Comparison of ENCODE assay signal across 8 mouse cellular contexts in genomic region chr10:95475923-95476322, GRCm38 (mm10). TPM values are rescaled to one million over a fixed set of nuclear protein-coding genes. Genes with fewer than 3 reads are reported as not detected.
A peak's percentile ranks its signal among the peaks of the same experiment; 100 is the strongest.
DNase-seq lines count a peak whose midpoint lies in the region; ATAC-seq lines count a peak whose summit lies in the region.

No protein-coding gene starts in this region.

- H3K4me1 ChIP-seq in heart, embryonic 11.5 days (ENCODE audit: control insufficient read depth, insufficient read depth, low read length), result no peaks in the 10 kb centered on the region
- H3K4me1 ChIP-seq in intestine, embryonic 15.5 days (replicated peaks), result no peaks in the 10 kb centered on the region
- peaks cover 2% of the 10 kb centered on the region; the same call in 1 of the 2 replicates for H3K4me1 ChIP-seq in midbrain, embryonic 15.5 days

- no peak overlapping the region for H3K4me3 ChIP-seq in heart, embryonic 11.5 days (ENCODE audit: low read depth, low read length)
- no peak overlapping the region for H3K4me3 ChIP-seq in intestine, embryonic 15.5 days (replicated peaks)
- no peak overlapping the region for H3K4me3 ChIP-seq in midbrain, embryonic 15.5 days

- no peaks in the 10 kb centered on the region for H3K36me3 ChIP-seq in heart, embryonic 11.5 days (ENCODE audit: control insufficient read depth, insufficient read depth, low read length)
- no peaks in the 10 kb centered on the region for H3K36me3 ChIP-seq in intestine, embryonic 15.5 days
- 0 out of 2 replicates have a peak, but pooled peaks cover 8% of the 10 kb centered on the region for H3K36me3 ChIP-seq in midbrain, embryonic 15.5 days (replicated peaks)

- H3K27ac ChIP-seq in heart, embryonic 11.5 days (ENCODE audit: low read depth, low read length), result no peak overlapping the region
- no peak overlapping the region for H3K27ac ChIP-seq in intestine, embryonic 15.5 days
- H3K27ac ChIP-seq in midbrain, embryonic 15.5 days, result no peak overlapping the region

- H3K4me2 ChIP-seq in heart, embryonic 11.5 days, result no peak overlapping the region
- H3K4me2 ChIP-seq in intestine, embryonic 15.5 days (replicated peaks), result no peak overlapping the region
- no peak overlapping the region for H3K4me2 ChIP-seq in midbrain, embryonic 15.5 days

- intact Hi-C loops in left cerebral cortex, postnatal 14 days (cut with DNase I), result loop anchor here (1.0 to 10.0 kb wide), 4 partner anchors 251 to 485 kb away; no protein-coding TSS in a partner anchor

- no peak for ATAC-seq in heart, embryonic 11.5 days (replicated peaks; ENCODE audit: insufficient number of reproducible peaks, low FRiP score, low TSS enrichment)
- ATAC-seq in intestine, embryonic 15.5 days, result peak; percentile 63
- ATAC-seq in midbrain, embryonic 15.5 days (replicated peaks), result peak; percentile 88

- DNase-seq in heart, adult 18-20 months, result peak; percentile 79 to 91
- peak; percentile 59 for DNase-seq in cerebellum, adult 9-11 months
- peak; percentile 42 to 78 for DNase-seq in frontal cortex, postnatal 14 days (ENCODE audit: low spot score in 2 of 2)
- DNase-seq in left cerebral cortex, postnatal 14 days (ENCODE audit: low spot score in 2 of 2), result peak; percentile 81 to 88
- peak; percentile 52 for DNase-seq in spleen, adult 12 weeks (ENCODE audit: low spot score)

- H3K27me3 ChIP-seq in heart, embryonic 11.5 days (ENCODE audit: control insufficient read depth, insufficient read depth, low read length), result no peaks in the 10 kb centered on the region
- H3K27me3 ChIP-seq in intestine, embryonic 15.5 days (replicated peaks), result no peaks in the 10 kb centered on the region
- no peaks in the 10 kb centered on the region for H3K27me3 ChIP-seq in midbrain, embryonic 15.5 days (replicated peaks)

- H3K9ac ChIP-seq in heart, embryonic 11.5 days (ENCODE audit: low read depth, low read length), result no peak overlapping the region
- no peak overlapping the region for H3K9ac ChIP-seq in intestine, embryonic 15.5 days
- no peak overlapping the region for H3K9ac ChIP-seq in midbrain, embryonic 15.5 days

- no peaks in the 10 kb centered on the region for H3K9me3 ChIP-seq in heart, embryonic 11.5 days (replicated peaks; ENCODE audit: control insufficient read depth, low read length)
- H3K9me3 ChIP-seq in intestine, embryonic 15.5 days, result no peaks in the 10 kb centered on the region
- no peaks in the 10 kb centered on the region for H3K9me3 ChIP-seq in midbrain, embryonic 15.5 days

- 10% methylated on average over 10 of the region's 10 CpGs for WGBS in heart, embryonic 11.5 days (ENCODE audit: insufficient replicate concordance)
- 9% methylated on average over 10 of the region's 10 CpGs for WGBS in intestine, embryonic 15.5 days
- WGBS in midbrain, embryonic 15.5 days, result 9% methylated on average over 10 of the region's 10 CpGs

RNA-seq across cellular contexts. Expression of gene Mrpl42, which starts 25.8 kb away (rescaled TPM):
- total RNA-seq in heart, adult 18-20 months (2021), result 100 to 1,000 TPM; 389 to 421 TPM
- 518 and 543 TPM in 2 replicates for polyA plus RNA-seq in heart, embryonic 11.5 days (2014; fragmentation: Nextera tagmentation; extraction: Ambion mirVana)
- polyA plus RNA-seq in intestine, embryonic 15.5 days (2015; fragmentation: Nextera tagmentation; extraction: Ambion mirVana), result 386 and 401 TPM in 2 replicates
- total RNA-seq in left cerebral cortex, postnatal 14 days (2021), result 10 to 100 TPM; 81.7 to 84.0 TPM
- polyA plus RNA-seq in midbrain, embryonic 15.5 days (2015; fragmentation: Nextera tagmentation; extraction: Ambion mirVana), result 223 and 226 TPM in 2 replicates

RNA-seq across cellular contexts. Expression of gene Ube2n, which starts 39.0 kb away (rescaled TPM):
- total RNA-seq in heart, adult 18-20 months (2021), result 10 to 100 TPM; 86.6 to 91.4 TPM
- 319 and 322 TPM in 2 replicates for polyA plus RNA-seq in heart, embryonic 11.5 days (2014; fragmentation: Nextera tagmentation; extraction: Ambion mirVana)
- polyA plus RNA-seq in intestine, embryonic 15.5 days (2015; fragmentation: Nextera tagmentation; extraction: Ambion mirVana), result 299 and 308 TPM in 2 replicates
- 100 to 1,000 TPM; 202 to 212 TPM for total RNA-seq in left cerebral cortex, postnatal 14 days (2021)
- 348 and 352 TPM in 2 replicates for polyA plus RNA-seq in midbrain, embryonic 15.5 days (2015; fragmentation: Nextera tagmentation; extraction: Ambion mirVana)

RNA-seq across cellular contexts. Expression of gene Socs2, which starts 58.9 kb away (rescaled TPM):
- 10 to 100 TPM; 34.3 to 39.3 TPM for total RNA-seq in heart, adult 18-20 months (2021)
- 38.5 and 45.0 TPM in 2 replicates for polyA plus RNA-seq in heart, embryonic 11.5 days (2014; fragmentation: Nextera tagmentation; extraction: Ambion mirVana)
- polyA plus RNA-seq in intestine, embryonic 15.5 days (2015; fragmentation: Nextera tagmentation; extraction: Ambion mirVana), result 76.9 and 78.3 TPM in 2 replicates
- 10 to 100 TPM; 35.9 to 40.2 TPM for total RNA-seq in left cerebral cortex, postnatal 14 days (2021)
- polyA plus RNA-seq in midbrain, embryonic 15.5 days (2015; fragmentation: Nextera tagmentation; extraction: Ambion mirVana), result 130 TPM in 2 replicates
